Mouse (Mus musculus) cerebellum, postnatal 10 days (tissue): ENCODE results near the gene Rnaseh2a.

Experiments
- DNase-seq, 2 experiments: peaks; one replicate each; pipeline ENCODE4 v3.0.0; 2021; ENCODE audit warnings: mixed read lengths in 2 of 2

The Rnaseh2a gene

DNA sequence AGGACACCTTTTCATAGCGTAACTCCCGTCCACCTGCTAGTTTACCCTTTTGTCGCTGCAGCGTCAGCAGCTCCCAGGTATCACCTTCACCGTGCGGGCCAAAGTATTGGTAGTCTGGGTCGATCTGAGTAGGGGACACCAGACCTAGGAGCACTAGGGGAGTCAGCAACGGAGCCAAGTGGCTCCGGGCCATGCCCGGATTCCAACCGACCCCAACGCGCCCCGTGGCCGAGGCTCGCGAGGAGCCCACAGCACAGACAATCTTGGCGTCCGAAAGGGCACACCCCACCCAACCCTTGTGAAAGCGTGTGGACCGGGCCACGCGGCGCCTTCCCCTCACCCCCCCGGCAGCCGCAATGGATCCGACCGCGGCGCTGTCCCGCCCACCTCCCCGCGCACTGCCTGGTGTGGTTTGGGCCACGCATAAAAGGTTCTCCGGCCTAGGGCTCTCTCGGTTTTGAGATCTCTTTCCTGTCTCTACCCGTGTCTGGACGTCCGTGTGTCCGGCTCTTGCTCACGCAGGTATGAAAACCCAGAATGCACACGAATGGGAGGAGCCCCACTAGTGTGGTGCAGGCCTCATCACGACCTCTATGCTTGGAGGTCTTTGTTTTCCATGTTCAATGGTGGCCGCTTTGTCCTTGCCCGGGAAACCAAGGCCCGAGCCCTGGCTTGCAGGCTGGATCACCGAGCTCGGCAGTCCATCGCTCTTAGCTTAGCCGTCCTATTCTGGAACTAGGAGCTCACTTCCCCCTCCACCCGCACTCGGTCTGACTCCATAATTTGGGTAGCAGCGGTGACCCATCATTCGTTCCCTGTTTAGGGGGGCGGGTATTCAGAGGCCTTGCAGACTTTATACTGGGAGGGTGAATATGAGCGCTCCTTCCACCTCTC lies at the start of gene Rnaseh2a, which contains the start of the genes Gm49661 and Prdx2:
Gene Rnaseh2a, minus strand, starts transcription at position 527 of the 894 bp plus-strand sequence.
Gene Gm49661, minus strand, starts transcription at position 193 of the 894 bp plus-strand sequence.
Gene Prdx2, plus strand, starts transcription at position 347 of the 894 bp plus-strand sequence.
- DNase-seq, result peak; percentile 90 to 92

DNA sequence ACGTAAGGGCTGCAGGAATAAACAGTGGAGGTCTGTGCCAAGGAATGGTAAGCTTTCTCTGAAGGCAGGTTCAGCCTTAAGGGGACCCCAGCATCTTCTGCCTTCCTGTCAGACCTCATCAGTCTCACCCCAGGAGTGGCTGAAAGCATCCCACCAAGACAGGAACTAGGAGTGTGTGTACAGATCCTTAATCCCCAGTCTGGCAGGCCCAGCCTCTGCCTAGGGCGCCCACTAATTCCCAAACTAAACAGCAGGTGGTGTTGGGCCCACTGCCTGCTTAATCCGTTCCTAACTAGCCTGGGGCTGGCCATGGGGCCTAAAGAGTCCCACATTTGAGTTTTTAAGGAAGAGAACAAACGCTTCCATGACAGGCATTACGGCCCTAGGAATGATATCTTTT lies 47.6 kb upstream of the Rnaseh2a start:
- no peak for DNase-seq

DNA sequence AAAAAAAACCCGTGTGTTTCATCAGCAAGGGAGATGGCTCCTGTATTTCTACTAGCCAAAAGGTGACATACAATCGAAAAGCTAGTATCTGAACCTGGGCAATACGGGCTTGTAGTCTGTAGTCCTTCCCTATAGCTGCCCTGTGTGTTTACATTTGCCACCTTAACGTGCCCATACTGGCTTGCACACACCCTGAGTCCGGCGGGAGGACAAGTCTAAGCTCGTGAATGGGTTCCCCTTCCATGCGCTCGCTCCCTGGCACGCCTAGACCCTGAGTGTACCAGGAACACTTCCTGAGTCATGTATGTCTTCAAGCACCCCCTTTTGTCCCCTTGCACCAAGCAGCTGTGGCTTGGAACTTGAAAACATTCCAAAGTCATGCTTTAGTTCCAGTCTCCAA lies 47.2 kb upstream of the Rnaseh2a start:
- DNase-seq, result no peak

DNA sequence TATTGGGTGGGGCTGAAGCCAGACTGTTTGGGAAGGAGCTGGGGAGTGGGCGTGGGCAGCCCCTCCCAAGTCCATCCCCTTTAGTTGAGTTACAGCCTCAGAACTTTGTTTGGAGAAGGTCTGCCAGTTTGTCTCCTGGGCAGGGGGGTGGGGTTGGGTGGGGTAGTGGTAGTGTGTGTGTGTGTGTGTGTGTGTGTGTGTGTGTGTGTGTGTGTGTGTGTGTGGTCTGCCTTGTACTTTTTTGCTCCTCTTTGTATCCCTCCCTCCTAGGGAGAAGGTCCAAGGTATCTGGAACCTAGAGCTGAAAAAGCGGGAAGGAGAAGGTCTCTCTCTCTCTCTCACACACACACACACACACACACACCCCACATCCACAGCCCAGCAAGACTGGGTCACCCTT lies 44.9 kb upstream of the Rnaseh2a start, which contains the start of gene Best2:
Gene Best2, minus strand, starts transcription at position 101 of the 400 bp plus-strand sequence.
- DNase-seq, result no peak

DNA sequence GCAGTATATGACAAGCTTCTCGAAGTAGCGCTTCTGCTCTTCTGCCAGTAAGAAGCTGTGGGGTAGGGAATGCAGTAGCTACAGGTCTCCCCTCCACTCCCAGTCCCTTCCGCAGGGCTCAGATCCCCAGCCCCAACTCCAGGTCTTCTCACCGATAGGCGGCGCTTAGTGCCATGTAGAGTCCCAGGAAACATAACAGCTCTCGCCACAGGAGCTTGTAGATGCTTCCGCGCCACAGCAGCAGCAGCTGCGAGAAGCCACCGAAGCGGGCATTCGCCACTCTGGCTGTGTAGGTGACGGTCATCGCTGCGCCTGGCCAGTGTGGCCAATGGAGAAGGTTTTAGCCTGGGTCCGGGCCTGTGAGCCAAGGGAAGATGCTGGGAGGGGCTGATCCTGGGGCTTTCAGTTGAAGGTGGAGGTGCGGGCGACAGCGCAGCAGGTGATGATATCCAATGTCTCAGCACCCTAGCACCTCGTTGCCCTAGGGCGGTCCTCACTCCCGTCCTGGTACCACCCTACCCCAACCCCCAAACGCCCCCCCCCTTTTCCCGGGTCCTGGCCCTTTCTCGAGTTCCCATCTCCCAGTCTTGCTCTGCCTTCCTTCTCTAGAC lies 43.8 kb upstream of the Rnaseh2a start:
- DNase-seq, result peak; percentile 78 to 79

DNA sequence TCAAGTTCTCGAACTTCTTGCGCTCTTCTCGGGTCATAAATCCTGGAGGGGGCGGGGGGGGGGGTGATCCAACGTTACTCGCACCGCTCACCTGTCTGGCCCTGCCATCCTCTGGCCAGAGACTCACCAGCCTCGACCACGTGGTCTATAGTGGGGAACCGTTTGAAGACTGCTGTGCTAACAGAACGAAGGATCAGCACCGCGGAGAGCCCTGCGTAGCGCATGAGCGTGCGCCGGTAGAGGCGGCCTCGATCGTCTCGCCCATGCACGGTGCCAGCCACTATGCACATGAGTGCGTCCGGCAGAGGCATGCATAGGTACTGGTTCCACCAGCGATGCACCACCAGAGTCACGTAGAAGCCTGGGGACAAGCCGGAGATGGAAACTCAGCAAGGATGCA lies 41.7 kb upstream of the Rnaseh2a start:
- no peak for DNase-seq

DNA sequence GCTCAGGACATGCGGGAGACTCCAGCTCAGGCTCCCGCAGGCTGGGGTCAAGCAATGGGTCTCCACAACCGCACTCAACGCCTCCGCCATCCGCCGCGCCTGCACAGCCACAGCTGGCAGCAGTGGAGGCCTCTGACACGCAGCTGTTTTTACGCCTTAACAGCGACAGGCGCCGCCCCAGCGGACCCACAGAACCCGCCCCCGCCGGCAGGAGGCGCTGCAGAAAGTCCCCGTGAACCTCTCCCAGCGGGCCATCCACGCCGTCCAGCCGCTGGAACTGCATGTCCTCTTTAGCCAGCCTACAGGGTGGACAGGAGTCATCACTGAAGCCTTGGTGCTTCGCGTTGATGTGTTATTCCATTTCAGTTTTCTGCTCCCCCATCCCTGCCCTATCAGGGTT lies 38.1 kb upstream of the Rnaseh2a start:
- peak; percentile 32 to 39 for DNase-seq

DNA sequence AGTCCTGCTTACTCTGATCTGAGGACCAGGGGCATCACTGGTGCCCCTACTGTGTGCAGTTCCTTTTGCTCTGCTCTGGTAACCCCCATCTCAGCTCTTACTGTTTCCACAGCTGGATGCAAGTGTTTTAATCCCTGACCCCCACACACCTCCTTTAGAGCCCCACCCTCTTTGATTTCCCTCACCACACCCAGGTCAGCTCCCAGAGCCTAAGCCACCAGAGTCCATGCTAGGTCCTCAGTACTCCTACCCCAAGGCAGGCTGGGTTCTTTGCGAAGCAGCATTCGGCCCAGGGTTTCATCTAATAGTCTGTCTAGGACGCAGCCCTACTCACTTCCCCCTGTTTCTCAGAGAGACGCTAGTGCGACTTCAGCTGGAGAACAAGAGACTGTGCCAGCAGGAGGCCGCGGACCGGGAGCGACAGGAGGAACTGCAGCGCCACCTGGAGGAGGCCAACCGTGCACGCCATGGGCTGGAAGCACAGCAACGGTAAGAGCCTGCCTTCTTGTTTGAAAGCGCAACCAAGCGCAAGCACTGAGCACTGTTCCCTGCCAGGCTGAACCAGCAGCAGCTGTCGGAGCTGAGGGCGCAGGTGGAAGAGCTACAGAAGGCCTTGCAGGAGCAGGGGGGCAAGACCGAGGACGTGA lies 28.2 kb upstream of the Rnaseh2a start:
- DNase-seq, result peak; percentile 97 to 99

DNA sequence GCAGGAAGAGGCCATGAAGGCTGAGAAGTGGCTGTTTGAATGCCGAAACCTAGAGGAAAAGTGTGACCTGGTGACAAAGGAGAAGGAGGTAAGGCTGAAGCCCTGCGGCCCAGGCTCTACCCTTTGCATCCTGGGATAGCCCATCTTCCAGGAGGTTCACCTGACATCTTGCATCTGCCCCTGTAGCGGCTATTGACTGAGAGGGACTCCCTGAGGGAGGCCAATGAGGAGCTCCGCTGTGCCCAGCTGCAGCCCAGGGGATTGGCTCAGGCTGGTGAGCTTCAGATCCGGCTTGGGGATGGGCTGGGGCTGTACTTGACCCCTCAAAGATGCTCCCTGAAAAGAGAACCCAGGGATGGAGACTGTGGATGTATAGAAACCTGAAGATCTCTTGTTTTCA lies 27.4 kb upstream of the Rnaseh2a start:
- no peak for DNase-seq

DNA sequence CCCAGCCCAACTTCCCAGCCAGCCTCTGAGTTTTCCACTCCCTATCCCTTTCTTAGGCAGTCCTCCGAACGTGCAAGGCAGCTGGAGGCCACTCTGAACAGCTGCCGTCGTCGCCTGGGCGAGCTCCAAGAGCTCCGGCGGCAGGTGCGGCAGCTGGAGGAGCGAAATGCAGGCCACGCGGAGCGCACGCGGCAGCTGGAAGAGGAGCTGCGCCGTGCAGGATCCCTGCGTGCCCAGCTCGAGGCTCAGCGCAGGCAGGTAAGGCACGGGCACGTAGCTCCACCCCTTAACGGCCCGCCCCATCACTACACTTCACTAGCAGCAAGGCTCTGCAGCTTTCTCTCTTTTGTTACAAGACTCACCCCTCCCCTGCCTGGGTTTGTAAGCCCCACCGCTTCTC lies 26.1 kb upstream of the Rnaseh2a start:
- no peak for DNase-seq

DNA sequence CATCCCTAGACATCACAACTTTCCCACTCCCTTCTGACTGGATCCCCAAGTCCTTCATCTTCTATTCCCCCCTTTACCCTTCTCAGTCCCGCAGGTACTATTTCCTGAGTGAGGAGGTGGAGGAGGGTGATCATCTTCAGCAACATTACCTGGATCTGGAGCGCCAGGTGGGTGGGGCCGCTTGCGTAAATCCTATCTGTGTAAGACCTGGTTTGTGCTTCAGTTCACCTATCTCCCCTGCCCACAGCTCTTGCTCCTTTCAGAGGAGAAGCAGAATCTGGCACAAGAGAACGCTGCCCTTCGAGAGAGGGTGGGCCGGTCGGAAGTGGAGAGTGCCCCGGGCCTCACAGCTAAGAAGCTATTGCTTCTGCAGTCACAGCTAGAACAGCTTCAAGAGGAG lies 24.8 kb upstream of the Rnaseh2a start:
- DNase-seq, result no peak

DNA sequence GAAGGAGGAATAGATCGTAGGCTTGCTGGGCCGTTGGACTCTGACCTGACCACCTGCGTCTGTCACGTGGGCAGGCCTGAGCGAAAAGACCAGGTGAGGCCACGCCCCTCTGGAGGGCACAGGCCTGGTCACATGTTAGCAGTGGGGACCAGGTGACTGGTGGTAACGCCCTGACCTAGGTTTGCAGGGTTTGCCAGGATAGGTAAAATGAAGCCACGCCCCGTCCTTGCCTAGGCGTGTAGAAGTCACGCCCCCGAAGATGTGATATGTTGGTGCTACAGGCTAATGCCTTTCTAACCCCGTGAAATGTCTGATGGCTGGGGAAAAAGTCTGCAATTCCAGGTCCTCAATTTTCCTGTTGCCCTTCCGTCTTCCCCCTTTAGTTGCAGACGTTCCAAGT lies 21.3 kb upstream of the Rnaseh2a start:
- DNase-seq, result no peak

DNA sequence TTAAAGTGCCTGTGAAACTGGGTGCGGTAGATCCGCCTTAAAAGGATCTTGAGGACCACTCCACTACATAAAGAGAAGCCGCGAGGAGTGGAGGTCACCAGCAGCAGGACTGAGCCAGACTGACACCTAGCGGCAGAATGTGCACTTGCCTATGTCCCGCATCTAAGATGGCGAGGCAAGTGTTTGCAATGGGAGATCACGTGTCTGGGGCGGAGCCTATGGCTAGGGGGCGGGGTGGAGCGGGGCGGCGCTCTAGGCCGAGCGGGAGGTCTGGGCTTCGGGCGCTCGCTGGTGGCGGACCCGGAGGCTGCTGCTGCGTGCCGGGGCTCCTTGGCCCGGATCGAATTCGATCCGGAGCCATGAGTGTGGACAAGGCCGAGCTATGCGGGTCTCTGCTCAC lies 20.8 kb upstream of the Rnaseh2a start, which contains the start of gene Hook2:
Gene Hook2, plus strand, starts transcription at position 255 of the 400 bp plus-strand sequence.
- peak; percentile 98 to 99 for DNase-seq

DNA sequence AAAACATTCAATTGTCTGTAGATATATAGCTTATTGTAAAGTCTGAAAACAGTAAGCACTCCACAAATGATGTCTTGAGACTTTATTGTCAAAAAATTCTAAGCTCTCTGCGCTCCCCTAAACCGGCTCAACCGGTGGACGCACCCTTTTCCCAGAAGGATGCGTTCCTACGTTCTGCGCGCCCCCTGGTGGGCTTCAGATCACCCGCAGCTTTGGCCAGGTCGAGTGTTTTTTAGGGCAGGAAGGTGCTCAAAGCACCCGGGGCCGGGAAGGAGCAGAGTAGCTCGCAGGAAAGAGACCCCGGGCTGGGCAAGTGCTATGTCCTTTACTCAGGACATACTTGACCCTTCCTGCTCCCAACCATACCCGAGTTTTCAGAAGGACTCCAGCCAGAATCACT lies 20.2 kb upstream of the Rnaseh2a start:
- DNase-seq, result peak; percentile 95

DNA sequence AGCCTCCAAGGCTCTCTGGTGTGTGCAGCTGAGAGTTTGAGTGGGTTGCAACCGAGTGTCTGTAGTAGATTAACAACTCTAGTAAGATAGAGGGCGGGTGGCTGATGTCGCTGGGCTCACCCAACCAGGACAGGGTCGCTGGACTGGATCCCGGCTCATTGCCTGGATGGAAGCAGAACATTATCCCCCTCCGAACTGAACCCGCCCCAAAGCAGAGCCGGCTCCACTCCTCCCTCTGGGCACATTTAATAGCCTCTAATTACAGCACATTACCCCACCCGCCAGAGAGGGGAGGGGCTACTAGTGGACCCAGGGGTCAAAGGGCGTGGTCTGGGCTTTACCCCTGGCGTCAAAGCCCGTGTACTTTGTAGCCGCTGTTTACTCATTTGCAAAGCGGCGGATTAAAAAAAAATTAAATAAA lies 19.8 kb upstream of the Rnaseh2a start:
- peak; percentile 54 to 59 for DNase-seq

DNA sequence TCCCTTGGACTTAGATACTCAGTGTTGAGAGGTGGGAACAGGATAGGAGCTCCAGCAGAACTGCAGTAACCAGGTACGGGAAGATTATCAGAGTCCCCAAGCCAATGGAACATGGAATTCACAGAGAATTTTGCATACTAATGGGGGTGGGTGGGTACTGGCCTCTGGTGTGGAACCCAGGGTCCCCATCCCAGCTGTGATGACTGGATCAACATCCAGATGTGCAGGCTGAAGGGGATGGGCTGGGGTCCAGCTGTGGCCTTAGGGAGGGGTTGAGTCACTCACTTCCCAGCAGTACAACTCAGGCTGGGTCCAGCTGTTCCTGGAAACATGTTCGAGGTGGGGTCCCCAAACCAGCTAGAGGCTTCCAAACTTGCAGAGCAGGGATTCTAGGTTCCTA lies 18.3 kb upstream of the Rnaseh2a start:
- DNase-seq, result no peak

DNA sequence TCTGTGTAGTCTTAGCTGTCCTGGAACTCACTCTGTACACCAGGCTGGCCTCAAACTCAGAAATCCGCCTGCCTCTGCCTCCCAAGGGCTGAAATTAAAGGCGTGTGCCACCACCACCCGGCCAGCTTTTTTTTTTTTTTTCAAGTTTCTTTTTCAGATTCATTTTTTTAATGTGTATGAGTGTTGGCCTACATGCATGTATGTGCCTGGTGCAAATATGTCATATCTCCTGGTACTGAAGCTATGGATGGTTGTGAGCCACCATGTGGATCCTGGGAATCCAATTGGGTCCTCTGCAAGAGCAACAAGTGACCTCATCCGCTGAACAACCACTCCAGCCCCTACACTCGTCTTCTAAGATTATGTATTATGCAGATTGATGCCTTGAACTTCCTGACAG lies 17.8 kb upstream of the Rnaseh2a start:
- no peak for DNase-seq

DNA sequence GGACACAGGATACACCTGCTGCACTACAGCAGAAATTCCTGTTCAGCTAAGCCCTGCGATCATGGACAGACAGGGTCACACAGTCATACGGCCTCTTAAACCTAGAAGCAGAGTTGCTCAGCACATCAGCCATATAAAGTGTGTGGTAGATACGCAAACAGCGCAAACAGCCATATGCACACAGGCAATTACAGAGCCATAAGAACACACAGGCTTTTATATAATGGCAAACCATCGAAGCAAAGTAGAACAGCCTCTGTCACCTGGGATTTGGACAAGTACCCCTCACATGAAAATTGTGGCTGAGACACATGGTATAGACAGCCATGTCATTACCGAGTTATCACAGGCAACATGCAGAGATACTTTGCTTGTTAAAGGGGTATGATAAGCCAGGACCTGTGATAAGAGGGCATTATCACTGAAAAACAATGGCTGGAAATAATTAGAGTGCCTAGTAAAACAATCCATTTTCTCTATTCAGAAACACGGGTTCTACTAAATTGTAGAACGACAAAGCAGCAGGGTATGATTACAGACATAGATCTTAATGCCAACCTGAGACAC lies 16.9 kb upstream of the Rnaseh2a start:
- no peak for DNase-seq

DNA sequence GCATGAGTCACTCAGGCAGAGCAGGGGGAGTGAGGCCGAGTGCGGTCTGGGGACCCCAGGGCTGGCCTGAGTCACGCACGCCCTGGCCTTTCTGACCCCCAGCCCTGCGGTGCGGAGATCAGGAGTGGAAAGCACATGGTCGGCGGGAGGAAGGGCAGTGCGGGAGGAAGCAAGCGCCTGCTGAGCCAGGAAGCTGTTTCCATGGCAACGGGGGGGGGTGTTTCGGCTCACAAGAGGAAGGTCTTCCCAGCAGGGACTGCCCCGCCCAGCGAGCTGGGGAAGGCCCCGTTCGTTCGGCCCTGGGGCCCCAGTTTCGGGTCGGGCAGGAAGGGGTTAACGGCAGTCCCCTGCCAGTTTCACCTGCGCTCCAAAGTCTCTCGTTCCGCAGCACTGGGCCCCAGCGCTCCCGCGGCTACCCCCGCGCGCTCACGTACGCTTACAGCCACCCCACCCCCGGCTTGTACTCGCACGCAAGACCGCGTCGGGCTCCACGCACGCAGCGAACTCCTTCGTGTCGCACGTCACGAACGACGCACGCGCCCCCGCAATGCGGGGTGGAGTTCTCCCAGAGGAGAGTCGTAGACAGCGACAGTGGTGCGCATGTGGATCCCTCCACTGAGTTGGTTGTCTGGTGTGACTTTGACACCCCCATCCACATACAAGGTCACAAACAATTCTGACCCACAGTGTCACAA lies 16.3 kb upstream of the Rnaseh2a start:
- peak; percentile 92 to 93 for DNase-seq

DNA sequence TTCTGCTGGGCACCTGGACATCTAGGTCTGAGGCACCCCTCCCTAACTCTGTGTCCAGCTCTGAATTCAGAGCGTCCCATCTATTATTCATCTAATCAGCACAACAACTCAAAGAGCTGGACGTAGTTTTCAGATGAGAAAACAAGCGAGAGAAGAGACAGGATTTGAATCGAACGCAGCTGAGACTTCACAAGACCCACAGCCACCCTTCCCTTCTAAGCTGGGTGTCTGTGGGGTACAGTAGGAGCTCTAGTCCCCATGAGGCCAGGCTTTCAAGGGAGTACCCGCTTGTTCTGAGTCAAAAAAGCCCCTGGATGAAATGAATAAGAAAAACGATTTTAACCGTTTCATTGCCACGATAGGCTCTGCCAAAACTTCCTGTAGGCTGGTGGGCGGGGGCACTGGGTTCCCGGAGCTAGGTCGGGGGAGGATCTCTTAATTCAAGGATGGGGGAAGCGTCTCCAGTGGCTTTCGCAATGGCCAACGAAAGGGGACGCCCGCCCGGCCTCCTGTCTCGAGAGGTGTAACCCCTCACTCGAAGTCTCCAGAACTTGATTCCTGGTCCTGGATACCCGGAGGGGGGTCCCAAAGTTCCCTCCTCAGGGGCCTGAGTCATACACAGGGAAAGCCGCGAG lies 15.6 kb upstream of the Rnaseh2a start:
- no peak for DNase-seq

DNA sequence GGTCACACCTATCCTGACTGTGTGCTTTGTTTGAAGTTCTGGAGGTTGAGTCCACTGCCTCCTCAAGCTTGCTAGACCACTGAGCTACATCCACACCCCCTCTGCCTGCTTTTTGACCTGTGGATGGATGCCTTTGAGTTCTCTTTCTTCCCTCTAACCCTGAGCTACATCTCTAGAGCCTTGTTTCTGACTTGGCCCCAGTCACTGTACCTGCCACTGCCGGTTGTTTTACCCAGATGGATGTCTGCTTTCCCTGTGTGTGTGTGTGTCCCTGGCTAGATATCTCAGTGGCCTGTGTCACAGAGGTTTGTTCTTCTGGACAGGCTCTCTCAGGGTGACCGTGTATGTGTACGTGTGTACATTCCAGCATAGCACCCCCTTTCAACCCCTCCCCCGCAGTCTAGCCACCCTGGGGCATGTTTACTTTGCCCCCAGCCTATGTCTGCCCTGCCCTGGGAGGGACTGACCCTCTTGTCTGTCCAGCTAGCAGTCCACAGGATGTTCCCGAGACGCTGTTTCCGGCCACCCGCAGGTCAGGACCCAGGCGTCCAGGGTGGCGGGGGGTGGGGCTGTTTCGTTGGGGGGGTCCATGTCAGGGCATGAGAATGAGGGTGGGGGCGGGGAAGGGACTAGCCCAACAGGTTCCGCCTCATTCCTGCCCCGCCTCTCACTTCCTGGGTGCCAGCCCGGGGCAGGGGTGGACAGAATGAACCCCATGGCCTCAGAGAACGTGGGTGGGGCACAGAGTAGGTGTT lies 14.9 kb upstream of the Rnaseh2a start:
- DNase-seq, result no peak
